9 mouse cellular contexts compared by ENCODE assay signal in the genomic region with DNA sequence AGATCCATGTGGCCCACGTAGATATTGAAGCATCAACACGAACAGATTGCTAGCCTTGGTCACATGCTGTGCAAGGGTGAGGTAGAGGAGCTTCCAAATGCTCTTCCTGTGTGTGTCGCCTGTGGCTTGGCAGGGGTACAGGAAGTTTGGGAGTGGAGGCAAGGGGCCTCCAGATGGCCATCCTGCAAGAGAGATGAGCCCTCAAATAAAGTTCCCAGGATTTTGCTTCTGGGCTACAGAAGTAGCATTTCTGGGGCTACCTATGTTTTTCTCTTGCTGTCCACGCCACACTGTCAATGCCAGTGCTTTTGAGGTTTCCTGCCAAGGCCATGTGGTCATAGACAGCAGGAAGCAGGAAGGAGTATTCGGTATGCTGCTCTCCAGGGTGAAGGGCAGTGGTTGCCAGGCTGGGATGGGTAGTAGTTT. TPM values are rescaled to one million over a fixed set of nuclear protein-coding genes. Genes with fewer than 3 reads are reported as not detected.
A peak's percentile ranks its signal among the peaks of the same experiment; 100 is the strongest.
DNase-seq lines count a peak whose midpoint lies in the region; ATAC-seq lines count a peak whose summit lies in the region.
"Had no signal": no experiment of that assay in that cellular context is flagged by ENCODE, and none has a peak within 500 bp of the region (broad histone marks: within the 10 kb centered on the region; RNA-seq: fewer than 3 reads in every experiment).

No protein-coding gene starts in this region.

- ATAC-seq in megakaryocyte progenitor cell, adult 5-6 weeks (replicated peaks; ENCODE audit: poor library complexity): peak; percentile 68
- ATAC-seq: liver, embryonic 12.5 days had no signal

- peak; percentile 65 for DNase-seq in adrenal gland, adult 2 months
- no peak for DNase-seq in adrenal gland, postnatal 25 days
- peak; percentile 71 for DNase-seq in layer of hippocampus, adult 11-12 months (ENCODE audit: low spot score)
- no peak for DNase-seq in layer of hippocampus, postnatal 25 days (ENCODE audit: extremely low spot score in 1 of 2, low spot score in 1 of 2)
- peak; percentile 94 for DNase-seq in cerebellum, adult 8-10 months
- DNase-seq in adipocyte (ENCODE audit: low spot score): no peak
- no peak for DNase-seq in frontal cortex, postnatal 14 days (ENCODE audit: low spot score in 2 of 2)

RNA-seq across cellular contexts. Expression of gene Spred2, which starts 15.1 kb away (rescaled TPM):
- 10 to 100 TPM; 27.5 to 34.0 TPM for total RNA-seq in adrenal gland, adult 2 months (2021)
- polyA plus RNA-seq in adrenal gland, adult 2 months (2012; rRNA removed): 26.3 and 36.6 TPM in 2 replicates
- 30.1 and 34.5 TPM in 2 replicates for total RNA-seq in adrenal gland, postnatal 25 days (2021)
- 10 to 100 TPM; 86.4 to 97.1 TPM for total RNA-seq in layer of hippocampus, postnatal 25 days (2021)
- 16.9 and 20.7 TPM in 2 replicates for total RNA-seq in megakaryocyte progenitor cell, adult 5-6 weeks (2015)
- 4.4 and 5.0 TPM in 2 replicates for total RNA-seq in megakaryocyte progenitor cell, adult 5-6 weeks (2017)

Comparison
In these comparisons a context has a peak if more than half of its experiments do, and no peak if none do; other contexts are left out.
1. DNase-seq: peak in adrenal gland, adult 2 months (single experiment), layer of hippocampus, adult 11-12 months (single experiment) and cerebellum, adult 8-10 months (single experiment); none in adrenal gland, postnatal 25 days (single experiment), layer of hippocampus, postnatal 25 days (0 of 2), adipocyte (single experiment) and frontal cortex, postnatal 14 days (0 of 2).